Mouse (Mus musculus) cerebellum, adult 9-11 months (tissue): ENCODE measurements at regions not wholly inside any gene's neighbourhood (a gene's known extent, or its start where the extent isn't known, plus 50 kb on each side); places are given as distances from the start of the nearest gene placed in this dataset.
A peak's percentile ranks its signal among the peaks of the same experiment; 100 is the strongest.

Experiments
- DNase-seq: peaks from one replicate; pipeline ENCODE4 v3.0.0; 2022

DNA sequence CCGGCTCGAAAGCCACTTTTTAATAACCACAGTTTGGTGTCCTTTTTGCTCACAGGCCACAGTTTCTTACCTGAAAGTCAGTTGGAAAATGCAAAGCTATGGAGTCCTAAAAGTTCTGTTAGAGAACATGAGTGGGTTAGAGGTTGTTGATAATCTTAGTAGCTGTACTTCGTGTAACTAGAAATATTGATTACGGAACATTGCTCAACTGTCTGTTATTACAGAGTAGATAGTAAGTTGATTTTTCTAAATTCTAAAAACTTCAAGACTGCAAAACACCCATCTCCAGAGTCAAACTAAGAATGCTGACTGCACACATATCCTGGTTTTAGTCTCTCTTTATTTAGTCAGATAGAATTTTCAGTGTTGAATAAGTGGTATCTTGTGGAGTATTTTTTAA is 111.0 kb downstream of the Slc38a4 start:
- no peak for DNase-seq

DNA sequence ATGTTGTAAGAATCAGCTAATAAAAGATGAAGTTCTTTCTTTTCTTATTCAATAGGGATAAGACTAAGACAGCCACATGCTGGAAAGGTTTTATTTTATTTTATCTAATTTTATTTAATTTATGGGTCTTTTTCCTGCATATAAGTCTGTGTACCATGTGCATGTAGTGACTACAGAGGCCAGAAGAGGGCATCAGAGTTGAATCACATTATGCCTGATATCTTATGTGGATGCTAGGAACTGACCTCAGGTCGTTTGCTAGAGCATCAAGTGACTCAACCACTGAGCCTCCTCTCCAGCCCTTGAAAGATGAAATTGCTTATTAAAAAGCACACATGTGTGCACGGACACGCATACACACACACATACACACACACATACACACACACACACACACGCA is 113.1 kb downstream of the Slc38a4 start:
- no peak for DNase-seq

DNA sequence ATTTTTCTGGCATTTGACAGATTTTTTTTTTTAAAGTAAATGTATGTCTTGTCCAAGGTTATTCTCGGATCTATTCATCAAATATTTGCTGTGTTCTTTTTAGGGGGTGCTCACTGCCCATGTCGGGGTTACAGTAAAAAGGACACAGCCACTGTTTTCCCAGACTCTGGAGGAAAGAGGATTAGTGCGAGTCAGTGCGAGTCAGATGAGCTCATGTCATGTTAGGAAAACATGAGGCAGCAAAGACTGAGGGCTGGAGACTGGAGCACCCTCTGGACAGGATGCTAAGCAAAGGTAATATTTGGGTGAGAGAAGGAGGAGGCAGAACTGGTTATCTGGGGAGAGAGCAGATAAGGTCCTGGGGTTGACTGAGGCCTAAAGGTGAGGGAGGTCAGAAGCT is 117.3 kb downstream of the Slc38a4 start:
- DNase-seq, result no peak

DNA sequence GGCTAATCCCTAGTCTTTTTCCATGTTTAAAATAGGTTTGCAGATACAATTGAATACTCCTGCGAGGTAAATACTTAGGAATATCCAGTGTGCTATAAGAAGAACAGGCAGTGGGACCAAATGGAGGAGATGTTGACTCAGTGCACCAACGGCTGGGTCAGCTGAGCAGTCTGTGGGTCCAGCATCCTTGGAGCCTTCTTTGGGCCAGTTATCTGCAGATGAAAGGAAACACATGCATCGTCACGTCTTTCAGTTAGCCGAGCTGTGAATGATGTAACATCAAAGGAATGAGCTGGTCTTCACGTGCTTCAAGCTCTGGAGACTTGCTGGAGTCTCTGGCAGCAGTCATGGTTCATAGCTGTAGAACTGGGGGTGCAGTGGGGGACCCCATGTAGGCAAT is 118.1 kb downstream of the Slc38a4 start:
- DNase-seq, result no peak

DNA sequence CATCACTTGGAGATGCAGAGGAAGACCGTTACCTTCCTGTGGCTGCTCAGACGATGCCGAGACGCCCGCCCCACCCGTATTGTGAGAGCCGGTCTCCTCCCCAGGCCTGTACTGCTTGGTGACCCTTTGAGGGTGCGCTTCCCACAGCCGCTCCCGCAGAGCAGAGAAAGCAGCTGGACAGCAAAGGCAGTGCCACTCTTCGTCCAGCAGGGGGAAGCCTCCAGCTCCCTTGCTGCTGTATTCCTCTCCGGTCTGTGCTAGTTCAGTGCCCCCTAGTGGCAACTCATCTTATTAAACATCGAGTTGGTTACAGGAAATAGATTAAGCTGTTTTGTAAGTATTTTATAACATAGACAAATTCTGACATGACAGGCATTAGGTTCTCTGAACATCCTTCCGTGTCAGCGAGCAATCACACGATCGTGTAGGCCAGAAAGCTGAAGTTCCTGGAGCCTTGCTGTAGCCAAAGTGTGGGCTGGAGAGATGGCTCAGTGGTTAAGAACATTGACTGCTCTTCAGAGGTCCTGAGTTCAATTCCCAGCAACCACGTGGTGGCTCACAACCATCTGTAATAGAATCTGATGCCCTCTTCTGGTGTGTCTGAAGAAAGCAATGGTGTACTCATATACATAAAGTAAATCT is 118.9 kb downstream of the Slc38a4 start:
- DNase-seq, result peak; percentile 77

DNA sequence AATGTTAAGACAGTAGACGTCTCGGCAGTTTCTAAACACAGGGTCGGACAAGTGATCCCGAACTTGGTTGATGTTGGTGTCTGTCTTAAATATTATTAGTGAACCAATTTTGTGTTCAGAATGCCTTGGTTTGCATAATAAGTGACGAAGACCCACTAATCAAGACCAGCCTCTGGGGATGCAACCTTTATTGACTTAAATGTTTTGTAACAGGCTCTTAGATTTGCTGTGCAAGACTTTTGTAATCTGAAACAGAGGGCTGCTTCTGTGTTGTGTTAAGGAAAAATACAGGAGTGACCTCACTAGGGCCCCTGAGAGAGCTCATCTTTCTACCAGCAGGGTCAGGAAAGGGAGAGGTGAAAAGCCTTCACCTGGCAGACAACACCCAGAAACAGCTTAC is 119.5 kb downstream of the Slc38a4 start:
- DNase-seq, result no peak

DNA sequence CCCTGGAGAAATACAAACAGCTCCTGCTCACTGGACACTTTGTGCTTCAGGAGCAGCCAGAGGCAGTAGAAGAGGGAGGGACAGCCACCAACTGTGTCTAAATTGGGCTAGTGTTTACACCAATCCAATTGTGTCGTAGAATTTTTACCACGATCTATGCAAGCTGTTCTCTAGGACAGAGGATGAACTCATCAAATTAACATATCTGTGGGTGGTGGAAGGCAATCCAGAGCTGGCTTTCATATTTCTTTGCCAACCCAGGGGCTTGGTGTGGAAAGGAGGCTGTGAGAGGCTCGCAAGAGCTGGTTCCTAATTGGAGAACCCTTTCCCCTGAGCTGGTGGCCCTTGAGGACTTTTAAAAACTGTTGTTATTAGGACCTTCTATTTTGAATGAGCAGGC is 122.3 kb downstream of the Slc38a4 start:
- DNase-seq, result no peak

DNA sequence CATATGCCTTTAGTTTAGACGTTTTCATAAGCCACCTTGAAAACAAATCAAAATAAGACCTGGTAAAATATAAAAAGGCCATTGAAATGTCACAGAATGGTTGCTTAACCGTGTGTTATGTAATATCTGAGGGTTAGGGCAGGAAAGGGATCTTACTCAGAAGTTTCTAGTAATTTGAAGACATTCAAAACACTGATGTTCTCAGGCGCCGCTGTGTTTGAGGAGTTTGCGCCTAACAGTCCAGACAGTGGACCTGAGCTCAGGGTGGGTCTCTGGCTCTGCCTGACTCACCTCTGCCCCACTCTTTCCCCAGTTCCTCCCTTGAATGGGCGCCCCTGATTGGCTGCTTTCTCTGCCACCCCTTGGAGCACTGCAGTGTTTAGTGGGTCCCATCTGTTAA is 125.2 kb downstream of the Slc38a4 start:
- DNase-seq, result no peak

DNA sequence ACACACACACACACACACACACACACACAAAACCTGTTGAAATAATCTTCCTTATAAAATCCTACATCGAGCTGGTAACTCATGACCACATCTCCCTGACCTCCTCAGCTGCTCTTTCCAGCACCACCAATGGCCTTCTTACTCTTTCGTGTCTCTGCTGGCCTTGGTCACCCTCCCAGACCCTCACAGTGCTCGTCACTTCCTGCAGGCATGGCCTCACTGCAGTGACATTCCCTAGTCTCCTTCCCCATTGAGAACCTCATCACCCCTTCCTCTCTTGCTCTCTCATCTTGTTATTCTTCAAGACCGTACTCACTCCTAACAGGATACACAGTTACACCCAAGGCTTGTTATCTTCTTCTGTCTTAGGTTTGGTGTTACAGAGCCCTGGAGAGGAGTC is 126.0 kb downstream of the Slc38a4 start:
- no peak for DNase-seq

DNA sequence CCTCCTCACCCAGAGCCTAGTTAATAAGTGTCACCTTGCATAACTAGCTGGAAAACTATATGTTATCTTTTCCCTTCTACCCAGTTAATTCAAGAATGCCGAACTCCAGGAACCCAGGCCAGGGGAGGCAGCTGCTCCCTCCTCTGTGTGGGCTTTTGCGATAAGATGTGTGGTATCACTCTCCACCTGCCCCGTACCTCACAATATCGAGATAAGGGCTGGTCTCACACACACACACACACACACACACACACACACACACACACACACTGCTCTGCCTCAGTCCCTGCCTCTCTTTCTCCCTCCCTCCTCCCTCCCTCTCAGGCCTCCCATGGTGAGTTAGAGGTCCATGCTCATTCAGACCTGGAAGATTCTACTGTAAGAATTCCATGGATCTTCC is 127.1 kb downstream of the Slc38a4 start:
- no peak for DNase-seq

DNA sequence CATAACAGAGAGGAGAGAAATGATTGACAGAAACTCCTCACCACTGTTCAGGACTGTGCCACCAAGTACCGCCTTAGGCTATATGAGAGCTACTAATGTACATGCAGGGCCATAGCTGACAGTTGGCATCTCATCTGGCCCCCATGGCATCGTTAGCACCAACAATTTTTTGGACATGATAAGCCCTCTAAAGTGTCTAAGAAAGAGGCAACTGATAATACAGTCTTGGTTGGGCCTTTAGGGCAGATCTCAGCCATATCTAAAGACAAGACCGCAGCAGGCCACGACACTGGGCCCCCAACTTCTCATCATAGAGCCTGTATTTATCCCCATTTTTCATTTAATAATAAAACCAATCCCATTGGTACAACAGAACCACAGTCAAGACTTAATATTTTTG is 128.1 kb downstream of the Slc38a4 start:
- no peak for DNase-seq

DNA sequence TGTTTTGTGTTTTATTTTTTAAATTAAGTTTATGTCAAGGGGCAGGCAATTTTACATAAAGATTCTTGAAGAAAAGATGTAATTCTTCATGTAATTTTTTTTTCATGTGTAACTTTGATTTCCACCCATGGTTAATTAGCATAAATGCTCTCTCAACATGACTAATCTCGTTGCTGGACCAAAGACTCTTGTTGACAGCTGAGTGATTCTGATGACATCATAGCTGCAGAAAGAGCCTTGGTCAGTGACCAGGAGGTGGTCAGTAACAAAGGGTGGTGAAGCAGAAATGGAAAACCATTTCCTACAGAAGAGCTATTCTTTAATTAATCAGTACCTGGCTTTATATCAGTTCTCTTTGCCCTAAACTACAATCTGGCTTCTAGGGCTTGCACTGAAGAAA is 129.1 kb downstream of the Slc38a4 start:
- DNase-seq, result no peak

DNA sequence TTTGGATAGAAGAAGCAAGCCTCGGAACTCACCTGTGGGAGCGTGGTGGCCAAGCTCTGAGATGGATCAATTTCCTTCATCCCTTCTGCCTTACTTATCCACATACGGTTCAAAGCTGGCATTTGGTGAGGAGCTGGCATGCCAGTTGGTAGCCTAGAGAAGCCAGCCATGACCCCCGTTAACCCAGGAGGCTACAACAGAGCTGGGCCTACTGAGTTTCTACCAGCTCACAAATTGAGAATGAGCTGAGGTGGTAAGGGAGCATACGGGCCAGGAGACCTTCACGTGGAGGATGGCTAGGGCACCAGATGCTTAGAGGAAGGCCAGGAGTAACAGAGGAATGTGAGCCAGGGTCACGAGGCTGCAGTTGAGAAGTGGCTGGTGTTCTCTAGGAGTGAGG is 139.2 kb downstream of the Slc38a4 start:
- DNase-seq, result no peak

DNA sequence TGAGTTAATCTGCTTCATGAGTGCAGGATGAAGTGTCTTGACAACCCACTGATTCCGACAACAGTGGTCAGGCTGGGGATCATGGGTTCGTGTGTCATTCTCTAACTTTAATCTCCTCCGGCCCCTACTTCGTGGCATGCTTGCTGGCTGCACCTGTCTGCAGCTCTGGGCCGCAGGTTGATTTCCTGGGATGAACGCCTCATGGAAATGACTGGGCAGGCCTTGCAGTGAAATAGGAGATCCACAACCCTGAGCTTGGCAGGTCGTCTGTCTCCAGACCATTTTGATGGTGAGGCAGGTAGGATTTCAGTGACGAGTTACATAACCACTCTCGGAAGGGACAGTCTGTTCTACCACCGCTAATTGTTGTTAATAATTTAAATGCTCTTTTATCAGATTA is 140.2 kb downstream of the Slc38a4 start:
- DNase-seq, result no peak

DNA sequence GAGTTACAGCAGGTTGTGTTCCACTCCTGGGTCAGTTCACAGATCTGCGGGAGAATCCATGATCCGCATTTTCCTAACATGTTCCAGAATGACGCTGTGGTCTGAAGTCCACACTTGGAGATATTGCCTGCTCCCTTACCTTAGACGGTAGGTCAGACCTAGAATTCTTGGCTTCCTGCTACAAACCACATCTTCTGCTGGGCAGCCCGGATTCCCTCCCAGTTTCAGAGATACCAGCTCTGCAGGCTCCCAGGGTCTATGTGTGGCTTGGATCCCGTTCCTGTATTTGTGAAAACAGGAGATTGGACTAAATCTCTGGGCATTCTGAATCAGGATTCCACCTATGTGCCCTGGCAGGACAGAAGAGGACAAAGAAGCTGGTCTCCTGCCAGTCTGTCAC is 140.8 kb downstream of the Slc38a4 start:
- DNase-seq, result no peak

DNA sequence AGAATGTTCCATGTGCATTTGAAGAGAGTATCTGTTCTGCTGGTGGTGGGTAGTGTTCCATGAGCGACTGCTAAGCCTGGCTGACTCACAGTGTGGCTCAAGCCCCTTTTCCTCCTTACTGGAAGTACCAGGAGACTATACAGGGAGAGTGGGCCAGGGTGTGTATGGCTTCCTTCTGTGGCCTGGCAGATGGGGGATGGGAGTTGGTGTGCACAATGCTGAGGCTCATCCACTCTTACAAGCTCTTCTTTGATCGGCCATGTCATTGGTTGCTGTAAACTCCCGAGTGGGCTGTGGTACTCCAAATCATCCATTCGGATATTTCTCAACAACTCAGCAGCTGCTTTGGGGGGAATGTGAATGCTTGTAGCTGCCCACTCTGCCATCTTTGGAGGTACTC is 150.2 kb downstream of the Slc38a4 start:
- DNase-seq, result no peak

DNA sequence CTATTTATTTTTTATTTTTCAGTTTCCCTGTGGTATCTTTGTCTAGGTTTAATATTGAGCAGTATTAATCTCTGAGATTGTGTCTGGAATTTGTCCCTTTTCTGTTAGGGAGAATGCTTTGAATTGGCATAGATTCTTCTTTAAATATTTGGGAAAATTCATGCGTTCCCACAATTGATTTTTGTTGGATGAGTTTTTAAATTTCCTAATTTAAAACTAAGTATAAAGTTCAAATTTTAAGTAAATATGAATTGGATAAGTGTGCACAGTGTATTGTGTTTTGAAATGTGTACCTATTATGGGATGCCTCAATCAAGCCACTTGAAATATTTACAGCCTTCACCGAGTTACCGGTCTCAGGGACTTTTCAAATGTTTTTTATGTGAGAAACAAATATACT is 152.3 kb downstream of the Slc38a4 start:
- no peak for DNase-seq

DNA sequence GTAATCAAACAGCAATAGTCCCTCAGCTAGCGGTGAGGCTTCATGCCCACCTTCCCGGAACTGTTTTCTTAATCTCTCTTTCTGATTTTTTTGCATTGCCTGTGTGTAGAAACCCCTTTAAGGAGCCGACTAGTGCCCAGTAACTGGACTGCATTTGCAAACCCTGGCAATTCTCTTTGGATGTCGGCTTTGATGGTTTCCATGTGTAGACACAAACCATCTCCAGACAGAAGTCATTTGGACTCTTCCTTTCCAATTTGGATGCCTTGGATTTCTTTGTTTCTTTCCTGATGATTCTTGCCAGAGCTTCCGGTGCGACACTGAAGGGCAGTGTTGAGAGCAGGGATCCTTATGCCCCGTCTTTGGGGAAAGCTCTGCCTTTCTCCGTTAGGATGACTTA is 153.0 kb downstream of the Slc38a4 start:
- DNase-seq, result no peak

DNA sequence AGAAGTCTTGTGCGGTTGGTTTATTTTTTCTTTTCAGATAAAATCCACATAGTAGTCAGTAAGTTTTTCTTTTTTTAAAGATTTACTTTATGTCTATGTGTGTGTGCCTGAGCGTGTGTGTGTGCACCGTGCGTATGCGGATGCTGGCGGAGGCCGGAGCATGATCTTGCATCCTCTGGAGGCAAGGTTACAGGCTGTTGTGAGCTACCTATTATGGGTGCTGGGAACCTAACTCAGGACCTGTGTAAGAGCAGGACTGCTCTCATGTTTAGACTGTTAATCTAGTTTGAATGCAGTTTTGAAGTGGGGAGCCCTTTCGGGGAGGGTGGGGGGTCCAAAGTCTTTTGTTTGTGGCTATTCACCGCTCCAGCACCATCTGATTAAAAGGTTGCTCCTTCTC is 154.1 kb downstream of the Slc38a4 start:
- no peak for DNase-seq

DNA sequence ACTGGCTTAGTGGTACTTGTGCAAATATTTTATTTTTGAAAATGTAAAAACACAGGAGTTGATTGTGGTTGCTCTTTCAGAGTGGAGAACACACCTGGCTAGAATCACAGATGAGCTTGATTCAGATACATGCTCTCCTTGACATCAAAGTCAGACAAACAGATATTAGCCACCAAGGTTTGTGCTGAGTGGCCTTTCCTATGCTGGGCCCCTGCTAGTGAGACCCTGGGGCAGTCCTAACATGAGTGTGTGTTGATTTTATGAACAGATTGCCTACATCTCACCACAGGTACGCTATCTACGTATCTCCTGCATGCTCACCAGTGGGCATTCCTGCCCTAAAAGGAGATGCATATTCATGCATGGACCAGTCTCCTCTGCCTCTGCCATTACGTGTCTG is 157.5 kb downstream of the Slc38a4 start:
- no peak for DNase-seq

DNA sequence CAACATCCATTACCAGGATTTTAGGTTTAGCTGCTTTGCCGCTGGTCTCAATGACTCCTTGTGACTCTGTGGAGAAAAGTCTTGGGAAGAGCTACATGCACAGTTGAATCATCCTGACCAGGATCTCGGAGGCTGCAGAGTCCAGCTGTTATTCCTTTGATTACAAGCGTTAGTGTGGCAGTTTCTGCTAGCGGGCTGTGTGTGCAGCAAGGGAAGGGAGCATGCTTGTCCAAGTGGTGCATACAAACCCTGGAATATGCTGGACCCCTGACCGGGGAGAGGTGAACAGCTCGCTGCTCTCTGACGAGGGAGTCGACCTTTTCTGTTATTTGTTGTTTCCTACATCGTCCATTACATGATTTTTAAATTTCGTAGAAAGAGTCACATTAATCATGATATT is 170.9 kb downstream of the Slc38a4 start:
- DNase-seq, result no peak

DNA sequence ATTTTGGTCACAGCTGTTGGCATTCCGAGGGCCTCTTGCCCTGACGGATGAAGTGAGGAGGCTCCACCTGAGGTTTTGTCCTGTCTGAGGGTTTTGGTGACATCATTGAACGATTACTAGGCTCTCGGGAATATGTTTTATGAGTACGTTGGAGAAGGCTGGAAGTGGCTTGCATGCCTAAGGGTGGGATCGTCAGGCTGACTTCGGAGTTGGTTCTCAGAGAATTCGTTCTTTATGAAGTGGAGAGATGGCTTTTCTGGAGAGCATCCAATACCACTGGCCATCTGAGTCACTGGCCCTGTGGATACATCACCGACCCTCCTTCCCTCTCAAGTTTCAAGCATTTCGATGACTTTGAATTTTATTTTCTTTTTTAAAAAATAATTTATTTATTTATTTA is 172.0 kb downstream of the Slc38a4 start:
- no peak for DNase-seq

DNA sequence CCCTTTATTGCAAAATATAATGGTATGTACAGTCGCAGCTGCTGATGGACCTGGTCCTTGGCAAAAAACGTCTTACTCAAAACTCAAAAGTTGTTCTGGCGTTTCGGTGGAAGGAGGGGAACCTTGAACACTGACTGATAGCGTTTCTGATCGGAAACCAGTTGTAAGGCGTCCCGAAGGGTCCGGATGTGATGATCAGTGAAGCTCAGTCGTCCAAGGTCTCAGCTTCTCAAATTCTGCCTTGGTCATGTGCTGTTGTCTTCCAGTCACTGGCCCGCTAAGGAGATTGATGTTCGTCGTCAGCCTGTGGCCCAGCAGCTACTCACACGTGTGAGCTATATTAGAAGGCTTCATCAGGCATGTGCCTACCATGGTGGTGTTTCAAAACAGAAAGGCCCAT is 173.5 kb downstream of the Slc38a4 start:
- no peak for DNase-seq

DNA sequence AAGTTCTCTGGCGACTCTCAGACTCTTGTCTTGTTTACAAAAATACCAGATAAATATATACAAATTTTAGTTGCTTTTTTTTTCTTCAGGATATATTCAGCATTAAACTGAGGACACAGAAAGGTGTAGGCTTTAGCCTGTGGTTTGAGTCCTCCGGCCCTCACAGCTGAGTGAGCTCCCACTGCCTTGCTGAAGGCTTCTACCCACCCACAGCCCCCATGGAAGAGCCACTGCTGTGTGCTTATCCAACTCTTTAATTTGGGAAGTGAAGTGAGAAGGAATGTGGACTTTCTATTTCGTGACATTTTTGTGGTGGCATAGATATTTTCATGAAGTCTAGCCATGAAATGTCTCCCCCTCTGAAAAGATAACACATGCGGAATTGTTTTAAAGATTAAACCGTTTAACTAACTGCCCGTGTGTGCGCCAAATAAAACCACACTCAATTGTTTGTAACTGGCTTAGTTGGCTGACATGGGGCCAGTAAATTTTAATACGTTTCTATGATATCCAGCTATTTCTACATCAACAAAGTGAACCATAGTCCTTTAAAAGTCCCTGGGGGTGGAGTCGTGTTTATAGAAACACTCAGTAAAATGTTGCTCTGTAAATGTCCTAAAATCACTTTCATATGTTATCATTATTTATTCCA is 174.1 kb downstream of the Slc38a4 start:
- no peak for DNase-seq

DNA sequence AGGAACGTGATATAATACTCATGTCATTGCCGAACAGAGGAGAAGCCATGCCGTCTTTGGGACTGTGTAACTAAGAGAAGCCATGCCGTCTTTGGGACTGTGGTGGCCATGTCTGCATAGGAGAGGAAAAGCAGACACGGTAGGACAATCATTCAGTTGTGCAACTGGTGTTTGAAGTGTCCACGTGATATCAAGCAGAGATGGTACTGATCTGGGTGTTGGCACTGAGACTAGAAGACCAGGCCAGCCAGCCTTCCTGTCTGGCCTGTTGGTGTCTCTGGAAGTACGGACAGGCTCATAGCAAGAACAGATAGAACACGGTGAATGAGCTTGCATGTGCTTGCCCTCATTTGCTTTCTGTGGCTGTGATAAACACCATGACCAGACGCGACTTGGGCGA is 175.7 kb downstream of the Slc38a4 start:
- DNase-seq, result no peak
